Mouse (Mus musculus): ENCODE data around the gene Trpm4. TPM values are rescaled to one million over a fixed set of nuclear protein-coding genes. Genes with fewer than 3 reads are reported as not detected.
"Not testable (repeated sequence)": the region's sequence is repeated elsewhere in the genome, so short reads cannot be mapped to it uniquely, and the experiment has no call there.

Gene Trpm4
- polyA plus RNA-seq, 1 experiment from 2014 or later = 0.85 TPM

- Histone ChIP-seq H3K4me2 (peak overlapping the region; percentile 76), H3K9me3 (replicated peaks) (no peaks in the 10 kb centered on the region), H3K9ac (peak overlapping the region; percentile 53), H3K27ac (no peak overlapping the region), H3K36me3 (no peaks in the 10 kb centered on the region), H3K4me1 (replicated peaks) (peaks cover 61% of the 10 kb centered on the region), H3K27me3 (peaks cover 89% of the 10 kb centered on the region), H3K4me3 (replicated peaks) (peak overlapping the region; percentile 59)
- peak; percentile 4 for DNase-seq
- no peak for ATAC-seq (ENCODE audit: low read depth)
- 5% methylated on average over 35 of the region's 35 CpGs for WGBS (ENCODE audit: insufficient replicate concordance)
These were observed 32.4 kb upstream of the Trpm4 start for GRCm38 (mm10) chr7:45365742-45366651.

DNA sequence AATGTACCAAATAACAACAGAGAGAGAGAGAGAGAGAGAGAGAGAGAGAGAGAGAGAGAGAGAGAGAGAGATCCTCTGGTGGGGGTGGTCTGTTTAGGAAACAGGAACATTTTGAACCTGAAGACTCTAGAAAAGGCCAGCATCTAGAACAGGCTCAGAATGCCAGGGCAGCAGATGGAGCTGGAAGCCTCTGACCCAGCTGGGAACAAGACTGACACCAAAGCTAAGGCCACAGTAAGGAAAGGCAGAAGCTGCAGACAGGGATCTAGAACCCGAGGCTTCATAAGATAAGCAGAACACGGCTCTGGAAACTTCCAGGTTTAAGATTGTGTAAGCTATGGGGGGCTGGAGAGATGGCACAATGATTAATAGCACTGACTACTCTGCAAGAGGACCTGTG, 30.4 kb upstream of the Trpm4 start:
- H3K36me3 ChIP-seq = no peaks in the 10 kb centered on the region
- H3K9ac ChIP-seq = no peak overlapping the region
- no peak overlapping the region for H3K4me3 ChIP-seq (replicated peaks)
- 28% methylated on average over 2 of the region's 2 CpGs for WGBS (ENCODE audit: insufficient replicate concordance)
- H3K4me2 ChIP-seq = no peak overlapping the region
- H3K27ac ChIP-seq = no peak overlapping the region
- DNase-seq = no peak
- no peak for ATAC-seq (ENCODE audit: low read depth)
- H3K9me3 ChIP-seq (replicated peaks) = no peaks in the 10 kb centered on the region
- H3K27me3 ChIP-seq = peaks cover 93% of the 10 kb centered on the region
- H3K4me1 ChIP-seq (replicated peaks) = peaks cover 45% of the 10 kb centered on the region

- DNase-seq = peak; percentile 68
- WGBS (ENCODE audit: insufficient replicate concordance) = 4% methylated on average over 13 of the region's 13 CpGs
- ATAC-seq (ENCODE audit: low read depth) = no peak
- H3K27me3 ChIP-seq = peaks cover 86% of the 10 kb centered on the region
- peaks cover 40% of the 10 kb centered on the region for H3K4me1 ChIP-seq (replicated peaks)
- H3K9ac ChIP-seq = no peak overlapping the region
- no peak overlapping the region for H3K4me3 ChIP-seq (replicated peaks)
- H3K27ac ChIP-seq = no peak overlapping the region
- no peak overlapping the region for H3K4me2 ChIP-seq
- H3K9me3 ChIP-seq (replicated peaks) = no peaks in the 10 kb centered on the region
- H3K36me3 ChIP-seq = no peaks in the 10 kb centered on the region
These were observed 29.2 kb upstream of the Trpm4 start for GRCm38 (mm10) chr7:45362801-45363200.

- Histone ChIP-seq H3K9ac (peak overlapping the region; percentile 19; the same call in 1 of the 2 replicates), H3K27ac (no peak overlapping the region), H3K4me3 (replicated peaks) (peak overlapping the region; percentile 51), H3K27me3 (peaks cover 93% of the 10 kb centered on the region), H3K4me1 (replicated peaks) (peaks cover 29% of the 10 kb centered on the region), H3K36me3 (no peaks in the 10 kb centered on the region), H3K4me2 (peak overlapping the region; percentile 70), H3K9me3 (replicated peaks) (no peaks in the 10 kb centered on the region)
- ATAC-seq (ENCODE audit: low read depth) = peak; percentile 68
- peak; percentile 76 for DNase-seq
- under 1% methylated on average over 43 of the region's 43 CpGs for WGBS (ENCODE audit: insufficient replicate concordance)
These were observed 27.7 kb upstream of the Trpm4 start for GRCm38 (mm10) chr7:45361243-45361804.

DNA sequence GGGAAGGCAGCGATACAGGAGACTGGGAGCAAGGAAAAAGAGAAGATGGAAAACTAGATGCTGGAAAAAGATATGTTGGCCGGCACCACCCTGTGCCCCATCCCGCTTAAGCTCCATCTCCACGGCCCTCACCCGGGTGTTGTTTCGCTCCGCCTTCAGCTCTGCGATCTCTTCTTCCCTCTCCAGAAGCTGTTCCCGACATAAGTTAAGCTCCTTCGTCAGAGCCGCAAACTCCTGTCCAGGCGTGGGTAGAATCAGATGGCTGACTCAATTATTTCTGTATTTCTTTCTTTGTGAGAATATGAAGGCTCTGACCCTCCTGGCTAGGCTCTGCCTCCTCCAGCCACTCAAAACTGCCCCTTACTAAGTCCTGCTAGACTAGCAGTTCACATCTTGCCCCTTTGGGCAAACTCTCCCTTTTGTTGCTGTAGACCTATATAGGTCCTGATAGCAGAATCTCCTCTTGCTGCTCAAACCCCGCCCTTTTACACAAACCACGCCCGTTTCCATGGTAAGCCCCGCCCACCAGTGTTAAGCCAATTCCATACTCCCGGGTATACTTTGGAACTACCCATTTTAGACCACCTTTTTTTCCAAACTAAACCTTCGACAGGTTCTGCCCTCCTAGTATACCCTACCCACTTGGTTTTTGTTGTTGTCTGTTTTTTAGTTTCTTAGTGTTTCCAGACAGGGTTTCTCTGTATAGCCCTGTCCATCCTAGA, 27.0 kb upstream of the Trpm4 start:
- no peak overlapping the region for H3K4me3 ChIP-seq (replicated peaks)

GRCm38 (mm10) chr7:45359081-45359480, 25.5 kb upstream of the Trpm4 start:
- not testable (repeated sequence) for H3K36me3 ChIP-seq; H3K9ac ChIP-seq; H3K4me2 ChIP-seq; H3K9me3 ChIP-seq (replicated peaks); H3K4me3 ChIP-seq (replicated peaks); ATAC-seq (ENCODE audit: low read depth); DNase-seq; H3K27ac ChIP-seq
- WGBS (ENCODE audit: insufficient replicate concordance) = 35% methylated on average over 10 of the region's 11 CpGs
- peaks cover 87% of the 10 kb centered on the region for H3K27me3 ChIP-seq
- H3K4me1 ChIP-seq (replicated peaks) = peaks cover 32% of the 10 kb centered on the region

More for the DNA sequence above, 27.0 kb upstream of the Trpm4 start:
- no peak overlapping the region for H3K27ac ChIP-seq
- no peaks in the 10 kb centered on the region for H3K36me3 ChIP-seq
- H3K4me1 ChIP-seq (replicated peaks) = peaks cover 29% of the 10 kb centered on the region
- H3K9me3 ChIP-seq (replicated peaks) = no peaks in the 10 kb centered on the region
- peak overlapping the region; percentile 70 for H3K4me2 ChIP-seq
- H3K9ac ChIP-seq = no peak overlapping the region
- no peak for ATAC-seq (ENCODE audit: low read depth)
- no peak for DNase-seq
- peaks cover 91% of the 10 kb centered on the region for H3K27me3 ChIP-seq
- WGBS (ENCODE audit: insufficient replicate concordance) = 35% methylated on average over 18 of the region's 18 CpGs

DNA sequence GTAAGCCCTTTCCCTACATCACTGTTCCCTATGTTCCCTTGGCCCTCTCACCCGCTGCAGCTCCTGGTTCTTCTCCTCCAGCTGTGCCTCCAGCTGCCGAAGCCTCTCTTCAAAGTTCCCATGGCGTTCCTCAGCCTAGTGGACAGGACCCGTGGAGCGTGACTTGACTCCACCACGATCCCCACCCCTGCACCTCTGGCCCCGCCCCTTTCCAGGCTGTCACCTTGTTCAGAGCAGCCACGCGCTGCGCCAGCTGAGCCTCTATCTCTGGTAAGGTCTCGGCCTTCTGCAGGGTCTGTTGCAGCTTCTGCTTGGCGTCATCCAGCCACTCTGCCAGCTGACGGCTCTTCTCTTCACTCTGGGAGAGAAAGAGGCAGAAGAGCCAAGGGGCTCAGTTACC, 22.5 kb upstream of the Trpm4 start:
- no peaks in the 10 kb centered on the region for H3K9me3 ChIP-seq (replicated peaks)
- no peak overlapping the region for H3K4me3 ChIP-seq (replicated peaks)
- no peak overlapping the region for H3K27ac ChIP-seq
- H3K4me1 ChIP-seq (replicated peaks) = peaks cover 14% of the 10 kb centered on the region
- DNase-seq (no peak), ATAC-seq (ENCODE audit: low read depth) (no peak)
- 29% methylated on average over 13 of the region's 13 CpGs for WGBS (ENCODE audit: insufficient replicate concordance)
- no peak overlapping the region for H3K4me2 ChIP-seq
- no peaks in the 10 kb centered on the region for H3K36me3 ChIP-seq
- H3K9ac ChIP-seq = no peak overlapping the region
- peaks cover 79% of the 10 kb centered on the region for H3K27me3 ChIP-seq

GRCm38 (mm10) chr7:45355318-45356020, 21.9 kb upstream of the Trpm4 start:
- H3K4me2 ChIP-seq = no peak overlapping the region
- DNase-seq (no peak), ATAC-seq (ENCODE audit: low read depth) (no peak)
- no peak overlapping the region for H3K4me3 ChIP-seq (replicated peaks)
- 57% methylated on average over 15 of the region's 15 CpGs for WGBS (ENCODE audit: insufficient replicate concordance)
- H3K9ac ChIP-seq = no peak overlapping the region
- peaks cover 79% of the 10 kb centered on the region for H3K27me3 ChIP-seq
- H3K36me3 ChIP-seq = no peaks in the 10 kb centered on the region
- H3K27ac ChIP-seq = no peak overlapping the region
- H3K9me3 ChIP-seq (replicated peaks) = no peaks in the 10 kb centered on the region
- peaks cover 8% of the 10 kb centered on the region for H3K4me1 ChIP-seq (replicated peaks)

DNA sequence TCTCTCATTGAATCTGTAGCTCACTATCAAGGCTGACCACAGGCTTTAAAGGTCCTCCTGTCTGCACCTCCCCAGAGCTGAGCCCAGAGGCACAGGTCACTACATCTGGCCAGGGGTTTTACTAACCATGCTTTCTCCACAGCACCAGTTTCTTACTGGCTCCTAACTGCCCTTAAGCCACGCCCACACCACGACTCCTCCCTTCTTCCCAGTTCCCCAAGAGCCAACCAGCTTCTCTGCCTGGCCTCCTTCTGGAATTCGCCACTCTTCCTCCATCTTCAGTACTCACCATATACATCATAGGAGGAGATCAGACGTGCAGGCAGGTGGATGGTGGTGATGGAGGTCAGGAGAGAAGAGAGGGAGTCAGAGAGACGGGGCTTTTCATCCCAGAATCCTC, 19.5 kb upstream of the Trpm4 start:
- Histone ChIP-seq H3K9ac (no peak overlapping the region), H3K9me3 (replicated peaks) (no peaks in the 10 kb centered on the region), H3K36me3 (no peaks in the 10 kb centered on the region), H3K4me3 (replicated peaks) (no peak overlapping the region), H3K4me1 (replicated peaks) (peaks cover 8% of the 10 kb centered on the region; the same call in 1 of the 2 replicates), H3K4me2 (no peak overlapping the region), H3K27me3 (peaks cover 73% of the 10 kb centered on the region), H3K27ac (no peak overlapping the region)
- DNase-seq (no peak), ATAC-seq (ENCODE audit: low read depth) (no peak)
- WGBS (ENCODE audit: insufficient replicate concordance) = 22% methylated on average over 5 of the region's 5 CpGs

DNA sequence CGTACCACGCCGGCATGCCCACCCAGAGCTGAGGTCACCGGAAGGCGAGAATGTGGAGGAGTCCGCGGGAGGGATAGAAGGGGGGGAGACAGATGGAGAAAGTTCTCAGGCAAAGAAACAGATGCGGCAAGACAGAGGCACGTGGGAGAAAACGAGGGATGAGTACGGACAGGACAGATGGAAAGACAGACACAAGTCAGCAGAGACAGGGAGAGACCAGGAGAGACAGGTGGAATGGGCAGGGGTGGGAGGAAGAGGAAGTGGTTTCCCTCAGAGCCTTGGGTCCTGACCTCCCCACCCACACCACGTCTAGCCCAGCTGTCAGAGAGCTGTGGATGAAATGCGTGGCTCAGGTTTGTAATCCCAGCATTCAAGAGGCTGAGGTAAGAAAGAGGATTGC, 13.3 kb upstream of the Trpm4 start:
- Histone ChIP-seq H3K4me3 (replicated peaks) (no peak overlapping the region), H3K36me3 (no peaks in the 10 kb centered on the region), H3K9me3 (replicated peaks) (no peaks in the 10 kb centered on the region), H3K4me1 (replicated peaks) (peaks cover 4% of the 10 kb centered on the region), H3K27ac (no peak overlapping the region), H3K4me2 (no peak overlapping the region), H3K9ac (no peak overlapping the region), H3K27me3 (peaks cover 31% of the 10 kb centered on the region)
- no peak for ATAC-seq (ENCODE audit: low read depth)
- DNase-seq = no peak
- 54% methylated on average over 13 of the region's 13 CpGs for WGBS (ENCODE audit: insufficient replicate concordance)

DNA sequence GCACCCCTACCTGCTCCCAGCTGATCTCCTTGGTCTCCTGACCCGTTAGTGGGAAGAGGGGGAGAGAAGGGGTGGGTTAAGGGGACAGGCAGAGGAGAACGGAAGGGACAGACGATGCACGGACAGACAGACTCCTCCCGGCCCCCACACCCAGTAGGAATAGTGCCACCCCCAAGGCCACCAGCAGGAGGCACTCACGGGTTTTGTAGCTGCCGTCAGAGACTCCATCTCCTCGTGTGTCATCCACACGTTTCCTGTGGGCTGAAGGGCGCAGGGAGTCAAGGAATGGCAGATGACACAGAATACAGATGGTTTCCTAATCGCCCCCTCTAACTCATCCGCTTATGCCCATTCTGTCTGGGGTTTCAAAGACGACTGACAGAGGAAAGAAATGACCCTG, 10.0 kb upstream of the Trpm4 start:
- peak; percentile 29 for DNase-seq
- H3K4me3 ChIP-seq (replicated peaks) = no peak overlapping the region
- H3K27me3 ChIP-seq = peaks cover 35% of the 10 kb centered on the region

More for the DNA sequence above, 10.0 kb upstream of the Trpm4 start:
- H3K4me2 ChIP-seq = no peak overlapping the region
- H3K9me3 ChIP-seq (replicated peaks) = no peaks in the 10 kb centered on the region
- no peaks in the 10 kb centered on the region for H3K36me3 ChIP-seq
- H3K9ac ChIP-seq = no peak overlapping the region
- no peak for ATAC-seq (ENCODE audit: low read depth)
- peaks cover 37% of the 10 kb centered on the region for H3K4me1 ChIP-seq (replicated peaks)
- 19% methylated on average over 13 of the region's 13 CpGs for WGBS (ENCODE audit: insufficient replicate concordance)
- H3K27ac ChIP-seq = no peak overlapping the region
